Mouse (Mus musculus): Measurements from ENCODE around the gene Mettl9. TPM values are rescaled to one million over a fixed set of nuclear protein-coding genes. Genes with fewer than 3 reads are reported as not detected.
A peak's percentile ranks its signal among the peaks of the same experiment; 100 is the strongest.

The Mettl9 gene
- total and polyA plus RNA-seq, 3 experiments: 40.2 to 118 (median 83.6) TPM

- DNase-seq: no peak
Observed at GRCm38 (mm10) chr7:121098614-121099389, 64.6 kb downstream of the Mettl9 start.

GRCm38 (mm10) chr7:121107851-121108250 lies 73.6 kb downstream of the Mettl9 start:
- no peak for DNase-seq

- no peak for DNase-seq
Observed at GRCm38 (mm10) chr7:121111321-121111720, 77.1 kb downstream of the Mettl9 start.

- DNase-seq: no peak
Observed at GRCm38 (mm10) chr7:121111762-121112161, 77.5 kb downstream of the Mettl9 start.

- peak; percentile 74 for DNase-seq
Observed at GRCm38 (mm10) chr7:121120143-121120818, 86.0 kb downstream of the Mettl9 start.

Other genes starting within 250 kb of the Mettl9 start
- gene Gm5737, start 222.1 kb upstream of the Mettl9 start, total RNA-seq (2021): not detected
- not detected in 2 replicates for gene Gm5737, start 222.1 kb upstream of the Mettl9 start, polyA plus RNA-seq (2012; rRNA removed)
- 10 to 100 TPM; 28.3 to 37.6 TPM for gene Eef2k, start 191.6 kb upstream of the Mettl9 start, total RNA-seq (2021)
- gene Eef2k, start 191.6 kb upstream of the Mettl9 start, polyA plus RNA-seq (2012; rRNA removed): 16.6 and 17.1 TPM in 2 replicates
- gene Polr3e, start 116.7 kb upstream of the Mettl9 start, total RNA-seq (2021): 10 to 100 TPM; 22.5 to 23.0 TPM
- gene Polr3e, start 116.7 kb upstream of the Mettl9 start, polyA plus RNA-seq (2012; rRNA removed): 15.1 and 15.5 TPM in 2 replicates
- 1 to 10 TPM; 8.6 to 9.0 TPM for gene Cdr2, start 52.1 kb upstream of the Mettl9 start, total RNA-seq (2021)
- gene Cdr2, start 52.1 kb upstream of the Mettl9 start, polyA plus RNA-seq (2012; rRNA removed): 7.4 and 11.0 TPM in 2 replicates
- not detected for gene Mfsd13b, start 51.9 kb upstream of the Mettl9 start, total RNA-seq (2021)
- 0.06 and 0.28 TPM in 2 replicates for gene Mfsd13b, start 51.9 kb upstream of the Mettl9 start, polyA plus RNA-seq (2012; rRNA removed)
- 1 to 10 TPM; 1.8 to 2.7 TPM for gene Igsf6, start 40.1 kb downstream of the Mettl9 start, total RNA-seq (2021)
- gene Igsf6, start 40.1 kb downstream of the Mettl9 start, polyA plus RNA-seq (2012; rRNA removed): 0.44 and 0.45 TPM in 2 replicates
- under 1 TPM; 0.35 to 0.58 TPM for gene Otoa, start 47.2 kb downstream of the Mettl9 start, total RNA-seq (2021)
- 0.61 and 0.82 TPM in 2 replicates for gene Otoa, start 47.2 kb downstream of the Mettl9 start, polyA plus RNA-seq (2012; rRNA removed)

Data from adrenal gland, adult 2 months (tissue).